Mouse (Mus musculus) C2C12 (cell line): ENCODE measurements around the gene Plekha4. TPM values are rescaled to one million over a fixed set of nuclear protein-coding genes. Genes with fewer than 3 reads are reported as not detected.
"Not testable (repeated sequence)": the region's sequence is repeated elsewhere in the genome, so short reads cannot be mapped to it uniquely, and the experiment has no call there.

Source experiments
- H3K27me3 ChIP-seq: one replicate; pipeline ENCODE4 v1.6.1; 2011; ENCODE audit not compliant: control insufficient read depth, insufficient read depth, insufficient read length
- H3K36me3 ChIP-seq: one replicate; pipeline ENCODE4 v1.6.1; 2011; ENCODE audit not compliant: control insufficient read depth, insufficient read depth
- H3K4me3 ChIP-seq: one replicate; pipeline ENCODE4 v1.5.1; 2011; ENCODE audit warnings: mild to moderate bottlenecking, control low read depth; ENCODE audit not compliant: poor library complexity, insufficient read depth, severe bottlenecking
- H3K79me2 ChIP-seq: one replicate; pipeline ENCODE4 v1.6.1; 2011; ENCODE audit not compliant: control insufficient read depth, insufficient read depth
- H3K79me3 ChIP-seq: one replicate; pipeline ENCODE4 v1.6.1; 2011; ENCODE audit warnings: low read depth, control low read depth
- H3ac ChIP-seq: one replicate; pipeline ENCODE3; 2011; ENCODE audit warnings: low read depth; ENCODE audit not compliant: control insufficient read depth, insufficient read length
- CEBPB ChIP-seq: IDR thresholded peaks from one replicate; pipeline ENCODE4 v1.6.1; 2011; ENCODE audit warnings: low read depth, mild to moderate bottlenecking, control low read depth, moderate library complexity
- CTCF ChIP-seq: IDR thresholded peaks from one replicate; pipeline ENCODE4 v1.5.1; 2011; ENCODE audit not compliant: control insufficient read depth, insufficient read depth, insufficient read length
- FOSL1 ChIP-seq: IDR thresholded peaks from one replicate; pipeline ENCODE4 v1.8.0; 2011; ENCODE audit warnings: mild to moderate bottlenecking, low read length; ENCODE audit not compliant: poor library complexity, insufficient read depth, severe bottlenecking
- MAX ChIP-seq: IDR thresholded peaks from one replicate; pipeline ENCODE4 v1.6.1; 2011; ENCODE audit warnings: mild to moderate bottlenecking, control low read depth
- MYOD1 ChIP-seq: IDR thresholded peaks from one replicate; pipeline ENCODE4 v1.6.1; 2011; ENCODE audit warnings: low read depth; ENCODE audit not compliant: control insufficient read depth, insufficient read length
- MYOG ChIP-seq: IDR thresholded peaks from one replicate; pipeline ENCODE4 v1.6.1; 2011; ENCODE audit not compliant: control insufficient read depth, insufficient read length; ENCODE audit errors: extremely low read depth
- USF1 ChIP-seq: IDR thresholded peaks from one replicate; pipeline ENCODE4 v1.6.1; 2011; ENCODE audit warnings: low read depth, mild to moderate bottlenecking, control low read depth, moderate library complexity
- long read RNA-seq, 2 experiments: library from polyadenylated mRNA; unstranded; transcript quantifications; one replicate each; pipeline ENCODE4 v2.0.0; 2019 to 2020
- polyA plus RNA-seq: library from polyadenylated mRNA; unstranded; fragments of >200 nt; fragmentation: generic; extraction: Trizol; gene quantifications from one replicate; pipeline ENCODE4 v1.2.1, GENCODE M21; 2012; ENCODE audit warnings: missing spikeins

Plekha4 gene
- 0.89 TPM for polyA plus RNA-seq
- long read RNA-seq, experiment 1: 0 reads
- long read RNA-seq, experiment 2, partial matches to known transcripts: 0 of 1 reads
- long read RNA-seq, experiment 2, other reads (novel, unspliced or antisense): 1 of 1 reads

DNA sequence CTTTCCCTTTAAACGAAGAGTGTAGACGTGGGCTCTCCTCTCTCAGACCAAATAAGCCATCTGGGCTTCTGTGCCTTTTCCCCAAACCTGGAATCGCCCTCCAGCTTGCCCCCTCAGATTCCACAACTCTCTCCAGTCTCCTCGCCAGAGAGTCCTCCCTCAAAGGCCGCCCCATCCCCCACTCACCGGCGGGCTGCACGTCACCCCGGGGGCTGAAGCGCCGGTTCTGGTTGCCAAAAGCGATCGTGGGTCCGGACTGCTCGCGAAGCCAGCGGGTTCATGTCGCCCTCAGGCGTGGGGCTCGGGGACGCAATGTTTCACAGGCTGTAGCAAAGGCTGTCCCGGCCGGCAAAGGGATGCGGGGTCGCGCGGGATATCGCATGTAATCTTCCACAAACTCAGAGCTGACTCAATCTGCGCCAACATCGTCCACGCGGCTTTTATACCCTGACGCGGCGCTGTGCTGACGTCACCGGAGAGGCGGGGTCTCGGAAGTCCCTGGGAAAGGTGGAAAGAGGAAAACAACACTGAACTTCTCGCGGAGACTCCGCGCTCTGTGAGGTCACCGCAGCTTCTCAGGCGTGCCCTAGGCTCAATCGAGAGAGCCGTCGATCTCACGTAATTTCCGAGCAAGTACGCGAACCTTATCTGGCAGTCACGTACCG lies at the start of gene Plekha4, which contains the start of gene Ppp1r15a:
Gene Plekha4, plus strand, starts transcription at position 522 of the 665 bp plus-strand sequence.
Gene Ppp1r15a, minus strand, starts transcription at position 460 of the 665 bp plus-strand sequence.
- H3K79me2 ChIP-seq: peaks cover 19% of the 10 kb centered on the region
- H3ac ChIP-seq: peak within 1 kb of the TSS; percentile 94
- TF ChIP-seq MYOG: no peak
- TF ChIP-seq CEBPB: no peak
- TF ChIP-seq FOSL1: no peak
- TF ChIP-seq USF1: no peak
- no peak for TF ChIP-seq CTCF
- TF ChIP-seq MAX: no peak
- TF ChIP-seq MYOD1: no peak
- H3K36me3 ChIP-seq: peaks cover 21% of the 10 kb centered on the region
- no peaks in the 10 kb centered on the region for H3K27me3 ChIP-seq
- peak within 1 kb of the TSS; percentile 75 for H3K4me3 ChIP-seq
- H3K79me3 ChIP-seq: peaks cover 14% of the 10 kb centered on the region

DNA sequence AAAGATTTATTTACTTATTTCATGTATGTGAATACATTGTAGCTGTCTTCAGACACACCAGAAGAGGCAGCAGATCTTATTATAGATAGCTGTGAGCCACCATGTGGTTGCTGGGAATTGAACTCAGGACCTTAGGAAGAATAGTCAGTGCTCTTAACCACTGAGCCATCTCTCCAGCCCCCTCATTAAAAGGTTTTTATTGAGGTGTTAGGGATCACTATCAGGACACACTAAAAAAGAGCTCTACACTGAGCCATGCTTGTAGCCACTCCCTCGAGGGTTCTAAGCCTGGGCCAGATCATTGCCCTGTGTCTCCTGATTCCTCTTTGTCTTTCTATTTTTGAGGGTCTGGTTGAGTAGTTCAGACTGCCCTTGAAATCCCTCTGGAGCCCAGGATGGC lies 49.7 kb upstream of the Plekha4 start:
- Histone ChIP-seq H3ac (no peak overlapping the region), H3K36me3 (no peaks in the 10 kb centered on the region), H3K79me2 (no peaks in the 10 kb centered on the region), H3K4me3 (no peak overlapping the region), H3K79me3 (no peaks in the 10 kb centered on the region), H3K27me3 (no peaks in the 10 kb centered on the region)
- TF ChIP-seq CEBPB (no peak), CTCF (no peak), MAX (no peak), USF1 (no peak), FOSL1 (no peak), MYOD1 (no peak), MYOG (no peak)

DNA sequence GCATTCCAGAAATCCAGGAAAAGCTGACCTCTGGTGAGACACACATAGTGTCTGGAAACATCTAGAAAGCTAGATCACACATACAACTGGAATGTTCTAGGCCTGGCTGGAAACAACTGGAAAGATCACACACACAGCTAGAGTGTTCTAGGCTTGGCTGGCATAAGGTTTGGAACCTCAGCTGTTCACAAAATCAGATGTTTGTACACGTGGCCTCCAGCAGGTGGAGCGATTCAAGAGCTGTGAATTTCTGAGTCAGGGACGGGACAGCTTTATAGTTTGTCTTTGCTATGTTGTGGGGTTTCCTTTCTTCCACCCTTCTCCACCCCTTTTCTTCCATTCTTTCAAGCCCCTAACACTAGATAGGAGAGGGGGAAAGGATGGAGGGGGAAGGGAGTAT lies 49.1 kb upstream of the Plekha4 start:
- H3K79me3 ChIP-seq: no peaks in the 10 kb centered on the region
- TF ChIP-seq CEBPB: no peak
- no peak for TF ChIP-seq FOSL1
- TF ChIP-seq CTCF: peak; percentile 29
- peak; percentile 25 for TF ChIP-seq MAX
- no peak for TF ChIP-seq MYOG
- no peak for TF ChIP-seq MYOD1
- peak; percentile 71 for TF ChIP-seq USF1
- no peaks in the 10 kb centered on the region for H3K79me2 ChIP-seq
- H3ac ChIP-seq: no peak overlapping the region
- H3K36me3 ChIP-seq: no peaks in the 10 kb centered on the region
- no peak overlapping the region for H3K4me3 ChIP-seq
- no peaks in the 10 kb centered on the region for H3K27me3 ChIP-seq

DNA sequence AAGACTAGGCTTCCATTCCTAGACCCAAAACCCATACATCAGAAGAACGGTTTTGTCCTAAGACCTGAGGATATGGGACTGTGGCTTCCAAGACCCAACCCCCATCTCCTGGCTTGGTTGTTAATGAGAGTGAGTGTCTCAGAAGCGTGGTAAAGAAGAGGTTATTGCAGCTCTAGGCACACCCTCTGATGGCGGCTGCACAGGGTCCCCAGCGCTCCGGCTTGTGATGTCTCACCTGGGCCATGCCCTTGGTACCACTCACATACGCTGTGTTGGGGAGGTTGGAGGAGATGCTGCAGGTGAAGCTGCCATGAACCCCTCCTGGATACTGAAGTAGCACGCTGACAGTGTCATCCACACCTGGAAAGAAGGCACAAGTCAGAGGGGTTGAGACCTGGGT lies 47.4 kb upstream of the Plekha4 start:
- no peaks in the 10 kb centered on the region for H3K79me3 ChIP-seq

DNA sequence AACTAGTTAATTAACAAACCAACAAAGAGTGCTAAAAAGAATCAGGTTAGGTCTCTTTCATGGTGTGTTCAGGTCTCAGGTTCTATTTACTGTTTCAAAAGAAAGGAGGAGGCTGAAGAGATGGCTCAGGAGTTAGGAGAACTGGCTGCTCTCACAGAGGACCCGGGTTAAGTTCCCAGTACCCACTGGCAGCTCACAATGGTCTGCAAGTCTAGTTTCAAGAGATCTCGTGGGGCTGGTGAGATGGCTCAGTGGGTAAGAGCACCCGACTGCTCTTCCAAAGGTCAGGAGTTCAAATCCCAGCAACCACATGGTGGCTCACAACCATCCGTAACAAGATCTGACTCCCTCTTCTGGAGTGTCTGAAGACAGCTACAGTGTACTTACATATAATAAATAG lies 45.8 kb upstream of the Plekha4 start:
- not testable (repeated sequence) for H3K79me2 ChIP-seq, H3K27me3 ChIP-seq, H3K79me3 ChIP-seq, H3ac ChIP-seq, H3K4me3 ChIP-seq, H3K36me3 ChIP-seq

More for the DNA sequence above, 47.4 kb upstream of the Plekha4 start:
- no peak for TF ChIP-seq CTCF
- no peak for TF ChIP-seq CEBPB
- no peak for TF ChIP-seq MYOG
- TF ChIP-seq FOSL1: no peak
- no peak for TF ChIP-seq MYOD1
- TF ChIP-seq USF1: no peak
- no peak for TF ChIP-seq MAX
- Histone ChIP-seq H3K4me3 (no peak overlapping the region), H3K36me3 (no peaks in the 10 kb centered on the region), H3K27me3 (no peaks in the 10 kb centered on the region), H3K79me2 (no peaks in the 10 kb centered on the region), H3ac (no peak overlapping the region)

DNA sequence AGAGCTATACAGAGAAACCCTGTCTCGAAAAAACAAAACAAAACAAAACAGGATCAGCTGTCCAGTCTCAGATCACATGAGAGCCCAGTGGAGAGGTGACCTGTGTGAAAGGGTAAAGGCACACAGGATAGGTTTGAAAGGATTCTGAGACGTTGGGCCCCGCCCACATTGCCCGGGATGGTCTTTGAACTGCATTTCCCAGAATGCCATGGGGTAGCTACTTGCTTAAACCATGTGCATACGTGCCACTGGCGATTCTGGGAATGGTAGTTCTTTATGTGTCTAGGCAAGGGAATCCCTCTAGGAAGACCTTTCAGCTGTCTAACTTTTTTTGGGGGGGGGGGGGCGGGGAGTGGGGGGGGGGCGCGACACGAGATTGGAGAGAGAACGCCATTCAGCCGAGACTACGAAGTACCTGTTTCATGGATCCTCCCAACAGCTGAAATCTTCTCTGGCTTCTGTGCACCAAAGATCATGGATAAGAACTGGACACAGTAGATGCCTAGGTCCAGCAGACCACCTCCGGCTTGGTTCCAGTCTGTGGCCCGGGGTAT lies 44.7 kb upstream of the Plekha4 start, which contains the start of gene Tulp2:
Gene Tulp2, plus strand, starts transcription at position 504 of the 554 bp plus-strand sequence.
- no peak within 1 kb of the TSS for H3K4me3 ChIP-seq
- no peaks in the 10 kb centered on the region for H3K36me3 ChIP-seq
- H3K79me3 ChIP-seq: no peaks in the 10 kb centered on the region
- TF ChIP-seq MAX (no peak), CEBPB (no peak), USF1 (no peak), MYOD1 (no peak), CTCF (no peak), MYOG (no peak), FOSL1 (no peak)
- no peaks in the 10 kb centered on the region for H3K79me2 ChIP-seq
- no peaks in the 10 kb centered on the region for H3K27me3 ChIP-seq
- H3ac ChIP-seq: no peak within 1 kb of the TSS
